Mouse (Mus musculus): ENCODE results near the gene 9930022D16Rik. TPM values are rescaled to one million over a fixed set of nuclear protein-coding genes. Genes with fewer than 3 reads are reported as not detected.

The 9930022D16Rik gene
- not detected for total RNA-seq (2021)
- long read RNA-seq, experiment 1: 0 reads
- long read RNA-seq, experiment 2: 0 reads

- no peak for DNase-seq
Measured at GRCm38 (mm10) chr11:109413617-109414016, at the start of gene 9930022D16Rik. TSS of gene 9930022D16Rik (plus strand) at chr11:109413917.

- no peak for DNase-seq
Measured at GRCm38 (mm10) chr11:109364337-109364736, 49.4 kb upstream of the 9930022D16Rik start.

- no peak for DNase-seq
Measured at GRCm38 (mm10) chr11:109364881-109365280, 48.8 kb upstream of the 9930022D16Rik start.

- no peak for DNase-seq
Measured at GRCm38 (mm10) chr11:109365818-109366217, 47.9 kb upstream of the 9930022D16Rik start.

- DNase-seq: peak in 1 of 2 experiments; percentile 44
Measured at GRCm38 (mm10) chr11:109366802-109367579, 46.7 kb upstream of the 9930022D16Rik start.

GRCm38 (mm10) chr11:109369026-109369637 is 44.6 kb upstream of the 9930022D16Rik start:
- peak in 1 of 2 experiments; percentile 42 for DNase-seq

- DNase-seq: no peak
Measured at GRCm38 (mm10) chr11:109375412-109375811, 38.3 kb upstream of the 9930022D16Rik start.

- no peak for DNase-seq
Measured at GRCm38 (mm10) chr11:109376484-109377143, 37.1 kb upstream of the 9930022D16Rik start.

GRCm38 (mm10) chr11:109377477-109377876 is 36.2 kb upstream of the 9930022D16Rik start:
- DNase-seq: no peak

GRCm38 (mm10) chr11:109378051-109378450 is 35.7 kb upstream of the 9930022D16Rik start:
- no peak for DNase-seq

GRCm38 (mm10) chr11:109380662-109381061 is 33.1 kb upstream of the 9930022D16Rik start:
- no peak for DNase-seq

- no peak for DNase-seq
Measured at GRCm38 (mm10) chr11:109385296-109385695, 28.4 kb upstream of the 9930022D16Rik start.

- no peak for DNase-seq
Measured at GRCm38 (mm10) chr11:109389046-109389445, 24.7 kb upstream of the 9930022D16Rik start.

- no peak for DNase-seq
Measured at GRCm38 (mm10) chr11:109391200-109391599, 22.5 kb upstream of the 9930022D16Rik start.

- DNase-seq: peak; percentile 22 to 30
Measured at GRCm38 (mm10) chr11:109391760-109392159, 22.0 kb upstream of the 9930022D16Rik start.

GRCm38 (mm10) chr11:109392601-109393000 is 21.1 kb upstream of the 9930022D16Rik start:
- DNase-seq: peak; percentile 40 to 53

- peak; percentile 25 to 38 for DNase-seq
Measured at GRCm38 (mm10) chr11:109394758-109395157, 19.0 kb upstream of the 9930022D16Rik start.

GRCm38 (mm10) chr11:109395291-109395690 is 18.4 kb upstream of the 9930022D16Rik start:
- DNase-seq: no peak

- no peak for DNase-seq
Measured at GRCm38 (mm10) chr11:109406431-109406830, 7.3 kb upstream of the 9930022D16Rik start.

GRCm38 (mm10) chr11:109410197-109410980 is 3.3 kb upstream of the 9930022D16Rik start:
- no peak for DNase-seq

GRCm38 (mm10) chr11:109414802-109415201 is 1.1 kb downstream of the 9930022D16Rik start:
- no peak for DNase-seq

Measured in adrenal gland, postnatal 36 days (tissue).